Mouse (Mus musculus) heart, embryonic 11.5 days (tissue): ENCODE data around the gene Eif2b3. TPM values are rescaled to one million over a fixed set of nuclear protein-coding genes. Genes with fewer than 3 reads are reported as not detected.

Experiments used
- ATAC-seq: fragments of 200-750 bp; cut with Nextera tagmentation; replicated peaks from 2 replicates; pipeline ENCODE4 v1.8.0; 2017; ENCODE audit warnings: moderate library complexity; ENCODE audit not compliant: insufficient number of reproducible peaks, low FRiP score, low TSS enrichment
- H3K27ac ChIP-seq: fragments of 300-500 bp; sonication (generic); 2 replicates; pipeline ENCODE4 v1.5.1; 2014; ENCODE audit warnings: mild to moderate bottlenecking, low read depth, low read length
- H3K27me3 ChIP-seq: fragments of 300-500 bp; sonication (generic); 2 replicates; pipeline ENCODE4 v1.6.1; 2014; ENCODE audit warnings: mild to moderate bottlenecking, low read length, mixed read lengths; ENCODE audit not compliant: control insufficient read depth, insufficient read depth
- H3K36me3 ChIP-seq: fragments of 300-500 bp; sonication (generic); 2 replicates; pipeline ENCODE4 v1.6.1; 2014; ENCODE audit warnings: mild to moderate bottlenecking, low read length, moderate library complexity, mixed read lengths; ENCODE audit not compliant: control insufficient read depth, insufficient read depth
- H3K4me1 ChIP-seq: fragments of 300-500 bp; sonication (generic); 2 replicates; pipeline ENCODE4 v1.6.1; 2014; ENCODE audit warnings: low read length; ENCODE audit not compliant: control insufficient read depth, insufficient read depth
- H3K4me2 ChIP-seq: fragments of 300-500 bp; sonication (generic); 2 replicates; pipeline ENCODE4 v1.6.1; 2014; ENCODE audit warnings: mild to moderate bottlenecking, moderate library complexity
- H3K4me3 ChIP-seq: fragments of 300-500 bp; sonication (generic); 2 replicates; pipeline ENCODE4 v1.5.1; 2014; ENCODE audit warnings: low read depth, low read length
- H3K9ac ChIP-seq: fragments of 300-500 bp; sonication (generic); 2 replicates; pipeline ENCODE4 v1.6.1; 2014; ENCODE audit warnings: mild to moderate bottlenecking, low read depth, low read length, moderate library complexity
- H3K9me3 ChIP-seq: fragments of 300-500 bp; sonication (generic); replicated peaks from 2 replicates; pipeline ENCODE4 v1.6.1; 2016; ENCODE audit warnings: low read length; ENCODE audit not compliant: control insufficient read depth
- WGBS: fragments of 180-500 bp; shearing (Covaris S2); extraction: QIAGEN DNeasy Blood & Tissue Kit; methylation state at CpG from one replicate; pipeline ENCODE4 v1.1.7; 2014; ENCODE audit not compliant: insufficient replicate concordance; 5-methylcytosine and 5-hydroxymethylcytosine counted together
- polyA plus RNA-seq: library from polyadenylated mRNA; unstranded; fragments of >200 nt; fragmentation: Nextera tagmentation; extraction: Ambion mirVana; gene quantifications from 2 replicates; pipeline ENCODE4 v1.2.1, GENCODE M21; 2014

Gene Eif2b3
- polyA plus RNA-seq, 1 experiment from 2014 or later: 36.9 TPM

- Histone ChIP-seq H3K36me3 (peaks cover 3% of the 10 kb centered on the region; the same call in 1 of the 2 replicates), H3K9ac (no peak overlapping the region), H3K4me2 (peak overlapping the region; percentile 3; the same call in 1 of the 2 replicates), H3K27ac (peak overlapping the region; percentile 70), H3K4me3 (no peak overlapping the region), H3K4me1 (no peaks in the 10 kb centered on the region), H3K27me3 (no peaks in the 10 kb centered on the region), H3K9me3 (no peaks in the 10 kb centered on the region)
- peak; percentile 19; the same call in 1 of the 2 replicates for ATAC-seq
- WGBS: 62% methylated on average over 2 of the region's 2 CpGs
Observed at GRCm38 (mm10) chr4:117056514-117056913, 37.3 kb downstream of the Eif2b3 start.

- ATAC-seq: no peak
- H3K9me3 ChIP-seq: no peaks in the 10 kb centered on the region
- peaks cover 3% of the 10 kb centered on the region; the same call in 1 of the 2 replicates for H3K36me3 ChIP-seq
- 77% methylated on average over 4 of the region's 4 CpGs for WGBS
- H3K27me3 ChIP-seq: no peaks in the 10 kb centered on the region
- H3K27ac ChIP-seq: no peak overlapping the region
- no peak overlapping the region for H3K9ac ChIP-seq
- H3K4me1 ChIP-seq: no peaks in the 10 kb centered on the region
- H3K4me3 ChIP-seq: 0 out of 2 replicates have a peak overlapping the region, but pooled peaks have one; percentile 8
- H3K4me2 ChIP-seq: no peak overlapping the region; the same call in 1 of the 2 replicates
Observed at GRCm38 (mm10) chr4:117058512-117058911, 39.3 kb downstream of the Eif2b3 start.

GRCm38 (mm10) chr4:117062700-117063390 is 43.6 kb downstream of the Eif2b3 start:
- H3K36me3 ChIP-seq: peaks cover 12% of the 10 kb centered on the region
- H3K27me3 ChIP-seq: no peaks in the 10 kb centered on the region
- 78% methylated on average over 4 of the region's 4 CpGs for WGBS
- no peak overlapping the region for H3K4me3 ChIP-seq
- H3K9me3 ChIP-seq: no peaks in the 10 kb centered on the region
- H3K9ac ChIP-seq: no peak overlapping the region
- ATAC-seq: no peak
- no peak overlapping the region for H3K27ac ChIP-seq
- no peak overlapping the region for H3K4me2 ChIP-seq
- no peaks in the 10 kb centered on the region for H3K4me1 ChIP-seq

- H3K9ac ChIP-seq: no peak overlapping the region
- H3K27me3 ChIP-seq: no peaks in the 10 kb centered on the region
- H3K27ac ChIP-seq: no peak overlapping the region
- H3K4me2 ChIP-seq: no peak overlapping the region
- no peak overlapping the region for H3K4me3 ChIP-seq
- peaks cover 11% of the 10 kb centered on the region for H3K36me3 ChIP-seq
- no peaks in the 10 kb centered on the region for H3K4me1 ChIP-seq
- no peak for ATAC-seq
- 93% methylated on average over 7 of the region's 7 CpGs for WGBS
- no peaks in the 10 kb centered on the region for H3K9me3 ChIP-seq
Observed at GRCm38 (mm10) chr4:117068035-117068434, 48.8 kb downstream of the Eif2b3 start.

DNA sequence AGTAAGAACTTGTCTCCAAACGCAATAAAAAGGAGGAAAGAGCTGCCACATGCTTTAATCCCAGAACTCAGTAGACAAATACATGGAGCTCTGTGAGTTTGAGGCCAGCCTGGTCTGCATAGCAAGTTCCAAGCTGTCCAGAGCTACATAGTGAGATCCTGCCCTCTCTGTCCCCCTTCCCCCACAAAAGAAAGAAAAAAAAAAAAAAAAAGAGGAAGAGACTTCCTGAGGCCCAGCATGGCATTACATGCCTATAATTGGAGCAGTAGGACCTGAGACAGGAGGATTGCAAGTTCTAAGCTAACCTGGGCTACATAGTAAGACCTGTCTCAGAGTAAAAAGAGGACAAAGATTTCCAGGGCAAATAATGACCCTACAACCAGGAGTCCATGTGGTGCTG is 50.4 kb downstream of the Eif2b3 start:
- H3K4me3 ChIP-seq: no peak overlapping the region
- H3K27ac ChIP-seq: no peak overlapping the region
- no peak overlapping the region for H3K4me2 ChIP-seq
- 82% methylated on average over 1 of the region's 1 CpGs for WGBS
- ATAC-seq: no peak
- H3K36me3 ChIP-seq: peaks cover 11% of the 10 kb centered on the region
- no peak overlapping the region for H3K9ac ChIP-seq
- no peaks in the 10 kb centered on the region for H3K4me1 ChIP-seq
- H3K27me3 ChIP-seq: no peaks in the 10 kb centered on the region
- no peaks in the 10 kb centered on the region for H3K9me3 ChIP-seq

GRCm38 (mm10) chr4:117070624-117071023 is 51.4 kb downstream of the Eif2b3 start:
- H3K27ac ChIP-seq: no peak overlapping the region
- no peaks in the 10 kb centered on the region for H3K9me3 ChIP-seq
- ATAC-seq: no peak
- WGBS: 67% methylated on average over 4 of the region's 4 CpGs
- no peak overlapping the region for H3K4me2 ChIP-seq
- H3K9ac ChIP-seq: no peak overlapping the region
- H3K27me3 ChIP-seq: no peaks in the 10 kb centered on the region
- peaks cover 10% of the 10 kb centered on the region for H3K36me3 ChIP-seq
- no peaks in the 10 kb centered on the region for H3K4me1 ChIP-seq
- no peak overlapping the region for H3K4me3 ChIP-seq

DNA sequence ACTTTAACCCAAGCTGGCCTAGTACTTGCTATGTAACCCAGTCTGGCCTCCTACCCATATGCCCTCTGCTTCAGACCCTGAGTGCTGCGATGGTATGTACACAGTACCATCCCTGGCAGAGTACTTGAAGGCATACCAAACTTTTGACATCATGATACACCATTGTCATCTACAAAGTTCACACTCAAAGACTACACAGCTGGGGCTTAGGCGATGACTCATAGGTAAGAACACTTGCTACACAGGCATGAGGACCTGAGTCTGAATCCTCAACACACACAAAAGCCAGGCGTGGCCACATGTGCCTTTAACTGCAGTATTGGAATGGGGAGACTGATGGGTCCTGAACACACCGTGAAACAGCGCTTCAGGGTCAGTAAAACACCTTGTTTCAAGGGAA is 52.0 kb downstream of the Eif2b3 start:
- Histone ChIP-seq H3K4me1 (no peaks in the 10 kb centered on the region), H3K4me2 (no peak overlapping the region), H3K9ac (no peak overlapping the region), H3K9me3 (no peaks in the 10 kb centered on the region), H3K36me3 (peaks cover 7% of the 10 kb centered on the region), H3K27ac (no peak overlapping the region), H3K4me3 (no peak overlapping the region), H3K27me3 (no peaks in the 10 kb centered on the region)
- 89% methylated on average over 5 of the region's 5 CpGs for WGBS
- ATAC-seq: no peak

- Histone ChIP-seq H3K9me3 (no peaks in the 10 kb centered on the region), H3K27me3 (no peaks in the 10 kb centered on the region), H3K27ac (no peak overlapping the region), H3K36me3 (peaks cover 3% of the 10 kb centered on the region; the same call in 1 of the 2 replicates), H3K4me3 (no peak overlapping the region), H3K9ac (no peak overlapping the region), H3K4me2 (no peak overlapping the region), H3K4me1 (no peaks in the 10 kb centered on the region)
- 77% methylated on average over 7 of the region's 7 CpGs for WGBS
- ATAC-seq: no peak
Observed at GRCm38 (mm10) chr4:117087948-117088640, 68.9 kb downstream of the Eif2b3 start.
